Mouse (Mus musculus) liver, embryonic 12.5 days (tissue): ENCODE results near the gene Pold4. TPM values are rescaled to one million over a fixed set of nuclear protein-coding genes. Genes with fewer than 3 reads are reported as not detected.
"Not testable (repeated sequence)": the region's sequence is repeated elsewhere in the genome, so short reads cannot be mapped to it uniquely, and the experiment has no call there.

Experiments used
- ATAC-seq: fragments of 200-750 bp; cut with Nextera tagmentation; 2 replicates; pipeline ENCODE4 v1.8.0; 2017; ENCODE audit warnings: moderate number of reproducible peaks, mild to moderate bottlenecking, moderate library complexity
- H3K27ac ChIP-seq: fragments of 300-500 bp; sonication (generic); 2 replicates; pipeline ENCODE4 v1.5.1; 2016; ENCODE audit warnings: mild to moderate bottlenecking
- H3K27me3 ChIP-seq: fragments of 300-500 bp; sonication (generic); replicated peaks from 2 replicates; pipeline ENCODE4 v1.6.1; 2016; ENCODE audit warnings: mild to moderate bottlenecking, moderate library complexity
- H3K36me3 ChIP-seq: fragments of 300-500 bp; sonication (generic); 2 replicates; pipeline ENCODE4 v1.6.1; 2016; ENCODE audit warnings: mild to moderate bottlenecking, moderate library complexity
- H3K4me1 ChIP-seq: fragments of 300-500 bp; sonication (generic); 2 replicates; pipeline ENCODE4 v1.6.1; 2016
- H3K4me2 ChIP-seq: fragments of 300-500 bp; sonication (generic); 2 replicates; pipeline ENCODE4 v1.6.1; 2016; ENCODE audit warnings: mild to moderate bottlenecking, moderate library complexity
- H3K4me3 ChIP-seq: fragments of 300-500 bp; sonication (generic); 2 replicates; pipeline ENCODE4 v1.5.1; 2016; ENCODE audit warnings: mild to moderate bottlenecking, moderate library complexity
- H3K9ac ChIP-seq: fragments of 300-500 bp; sonication (generic); 2 replicates; pipeline ENCODE4 v1.6.1; 2016; ENCODE audit warnings: mild to moderate bottlenecking, moderate library complexity
- H3K9me3 ChIP-seq: fragments of 300-500 bp; sonication (generic); replicated peaks from 2 replicates; pipeline ENCODE4 v1.6.1; 2016; ENCODE audit warnings: mild to moderate bottlenecking, moderate library complexity
- WGBS: fragments of 180-500 bp; shearing (Covaris S2); methylation state at CpG from one replicate; pipeline ENCODE4 v1.1.7; 2016; ENCODE audit not compliant: insufficient replicate concordance; 5-methylcytosine and 5-hydroxymethylcytosine counted together
- polyA plus RNA-seq: library from polyadenylated mRNA; unstranded; fragments of >200 nt; fragmentation: Nextera tagmentation; extraction: Ambion mirVana; gene quantifications from 2 replicates; pipeline ENCODE4 v1.2.1, GENCODE M21; 2016

The Pold4 gene
- polyA plus RNA-seq, 1 experiment from 2014 or later = 12.8 TPM

- no peaks in the 10 kb centered on the region for H3K9me3 ChIP-seq
- no peak for ATAC-seq
- peaks cover 16% of the 10 kb centered on the region for H3K27me3 ChIP-seq
- no peak overlapping the region for H3K4me2 ChIP-seq
- H3K4me3 ChIP-seq = no peak overlapping the region
- no peak overlapping the region for H3K27ac ChIP-seq
- no peaks in the 10 kb centered on the region for H3K36me3 ChIP-seq
- peaks cover 35% of the 10 kb centered on the region for H3K4me1 ChIP-seq
- H3K9ac ChIP-seq = no peak overlapping the region
- WGBS = 54% methylated on average over 4 of the region's 4 CpGs
Observed at GRCm38 (mm10) chr19:4234548-4234947, 2.8 kb downstream of the Pold4 start.

- Histone ChIP-seq H3K36me3 (no peaks in the 10 kb centered on the region), H3K9ac (no peak overlapping the region), H3K9me3 (no peaks in the 10 kb centered on the region), H3K27me3 (0 out of 2 replicates have a peak, but pooled peaks cover 3% of the 10 kb centered on the region), H3K27ac (no peak overlapping the region), H3K4me2 (no peak overlapping the region), H3K4me1 (no peaks in the 10 kb centered on the region), H3K4me3 (no peak overlapping the region)
- 57% methylated on average over 8 of the region's 8 CpGs for WGBS
- no peak for ATAC-seq
Observed at GRCm38 (mm10) chr19:4240247-4240668, 8.6 kb downstream of the Pold4 start.

- Histone ChIP-seq H3K4me2 (no peak overlapping the region), H3K9me3 (no peaks in the 10 kb centered on the region), H3K4me3 (no peak overlapping the region), H3K27me3 (0 out of 2 replicates have a peak, but pooled peaks cover 3% of the 10 kb centered on the region), H3K9ac (no peak overlapping the region), H3K27ac (no peak overlapping the region), H3K36me3 (no peaks in the 10 kb centered on the region), H3K4me1 (no peaks in the 10 kb centered on the region)
- 55% methylated on average over 3 of the region's 3 CpGs for WGBS
- no peak for ATAC-seq
Observed at GRCm38 (mm10) chr19:4242416-4242815, 10.7 kb downstream of the Pold4 start.

GRCm38 (mm10) chr19:4244775-4245174, 13.1 kb downstream of the Pold4 start:
- WGBS = 63% methylated on average over 6 of the region's 6 CpGs
- H3K4me2 ChIP-seq = no peak overlapping the region

GRCm38 (mm10) chr19:4247010-4247409, 15.3 kb downstream of the Pold4 start:
- Histone ChIP-seq H3K4me3 (no peak overlapping the region), H3K9me3 (no peaks in the 10 kb centered on the region), H3K9ac (no peak overlapping the region), H3K36me3 (no peaks in the 10 kb centered on the region), H3K27me3 (0 out of 2 replicates have a peak, but pooled peaks cover 7% of the 10 kb centered on the region), H3K27ac (no peak overlapping the region), H3K4me1 (no peaks in the 10 kb centered on the region), H3K4me2 (no peak overlapping the region)
- 33% methylated on average over 1 of the region's 1 CpGs for WGBS
- ATAC-seq = no peak

More at GRCm38 (mm10) chr19:4244775-4245174, 13.1 kb downstream of the Pold4 start:
- Histone ChIP-seq H3K36me3 (no peaks in the 10 kb centered on the region), H3K9me3 (no peaks in the 10 kb centered on the region), H3K27me3 (0 out of 2 replicates have a peak, but pooled peaks cover 7% of the 10 kb centered on the region), H3K4me1 (no peaks in the 10 kb centered on the region), H3K9ac (no peak overlapping the region), H3K27ac (no peak overlapping the region), H3K4me3 (no peak overlapping the region)
- no peak for ATAC-seq

GRCm38 (mm10) chr19:4248683-4249082, 17.0 kb downstream of the Pold4 start:
- H3K36me3 ChIP-seq, ATAC-seq, H3K9me3 ChIP-seq, H3K9ac ChIP-seq, H3K4me1 ChIP-seq, H3K4me2 ChIP-seq, H3K4me3 ChIP-seq, H3K27ac ChIP-seq, H3K27me3 ChIP-seq: not testable (repeated sequence)
- 38% methylated on average over 1 of the region's 1 CpGs for WGBS

GRCm38 (mm10) chr19:4254230-4254629, 22.5 kb downstream of the Pold4 start:
- H3K4me2 ChIP-seq = no peak overlapping the region
- no peak overlapping the region for H3K9ac ChIP-seq
- H3K4me3 ChIP-seq = no peak overlapping the region
- H3K9me3 ChIP-seq = no peaks in the 10 kb centered on the region
- 74% methylated on average over 7 of the region's 7 CpGs for WGBS
- no peak for ATAC-seq
- 0 out of 2 replicates have a peak, but pooled peaks cover 5% of the 10 kb centered on the region for H3K27me3 ChIP-seq
- peaks cover 18% of the 10 kb centered on the region for H3K4me1 ChIP-seq
- no peak overlapping the region for H3K27ac ChIP-seq
- no peaks in the 10 kb centered on the region for H3K36me3 ChIP-seq

GRCm38 (mm10) chr19:4255583-4256162, 24.0 kb downstream of the Pold4 start:
- peaks cover 21% of the 10 kb centered on the region for H3K4me1 ChIP-seq
- H3K9me3 ChIP-seq = no peaks in the 10 kb centered on the region
- H3K36me3 ChIP-seq = no peaks in the 10 kb centered on the region
- no peak overlapping the region for H3K4me2 ChIP-seq
- H3K9ac ChIP-seq = no peak overlapping the region
- 70% methylated on average over 11 of the region's 11 CpGs for WGBS
- H3K4me3 ChIP-seq = no peak overlapping the region
- 0 out of 2 replicates have a peak, but pooled peaks cover 5% of the 10 kb centered on the region for H3K27me3 ChIP-seq
- no peak overlapping the region for H3K27ac ChIP-seq
- no peak for ATAC-seq

- Histone ChIP-seq H3K27ac (no peak overlapping the region), H3K4me1 (peaks cover 21% of the 10 kb centered on the region), H3K27me3 (0 out of 2 replicates have a peak, but pooled peaks cover 5% of the 10 kb centered on the region), H3K4me2 (peak overlapping the region; percentile 96), H3K36me3 (no peaks in the 10 kb centered on the region), H3K4me3 (peak overlapping the region; percentile 72), H3K9me3 (no peaks in the 10 kb centered on the region), H3K9ac (peak overlapping the region; percentile 72)
- WGBS = under 1% methylated on average over 41 of the region's 41 CpGs
- peak; percentile 85 for ATAC-seq
Observed at GRCm38 (mm10) chr19:4257216-4257896, 25.7 kb downstream of the Pold4 start.

- peak overlapping the region; percentile 96 for H3K4me2 ChIP-seq
- ATAC-seq = no peak
- 0 out of 2 replicates have a peak, but pooled peaks cover 5% of the 10 kb centered on the region for H3K27me3 ChIP-seq
- H3K4me3 ChIP-seq = peak overlapping the region; percentile 72
- WGBS = 30% methylated on average over 12 of the region's 12 CpGs
- H3K36me3 ChIP-seq = no peaks in the 10 kb centered on the region
- H3K27ac ChIP-seq = no peak overlapping the region
- no peaks in the 10 kb centered on the region for H3K9me3 ChIP-seq
- H3K9ac ChIP-seq = peak overlapping the region; percentile 72
- peaks cover 21% of the 10 kb centered on the region for H3K4me1 ChIP-seq
Observed at GRCm38 (mm10) chr19:4257897-4258252, 26.2 kb downstream of the Pold4 start.

- Histone ChIP-seq H3K9ac (no peak overlapping the region), H3K9me3 (no peaks in the 10 kb centered on the region), H3K4me3 (no peak overlapping the region), H3K4me1 (peaks cover 20% of the 10 kb centered on the region), H3K27ac (no peak overlapping the region), H3K4me2 (no peak overlapping the region), H3K27me3 (peaks cover 9% of the 10 kb centered on the region; the same call in 1 of the 2 replicates), H3K36me3 (no peaks in the 10 kb centered on the region)
- 50% methylated on average over 8 of the region's 8 CpGs for WGBS
- ATAC-seq = 0 out of 2 replicates have a peak, but pooled peaks have one; percentile 30
Observed at GRCm38 (mm10) chr19:4261038-4261698, 29.5 kb downstream of the Pold4 start.

GRCm38 (mm10) chr19:4262756-4263155, 31.1 kb downstream of the Pold4 start:
- no peaks in the 10 kb centered on the region for H3K36me3 ChIP-seq
- no peak for ATAC-seq
- no peak overlapping the region for H3K4me2 ChIP-seq
- H3K27me3 ChIP-seq = peaks cover 22% of the 10 kb centered on the region; the same call in 1 of the 2 replicates
- no peak overlapping the region for H3K9ac ChIP-seq
- no peak overlapping the region for H3K27ac ChIP-seq
- H3K4me1 ChIP-seq = peaks cover 8% of the 10 kb centered on the region
- no peak overlapping the region for H3K4me3 ChIP-seq
- 49% methylated on average over 6 of the region's 6 CpGs for WGBS
- H3K9me3 ChIP-seq = no peaks in the 10 kb centered on the region
